Mouse (Mus musculus): ENCODE measurements around the gene Adk.

GRCm38 (mm10) chr14:21047840-21048239 is 4.5 kb upstream of the Adk start:
- TF ChIP-seq POLR2A (IDR thresholded peaks at IDR 0.05; ENCODE audit: control insufficient read depth, extremely low read depth, insufficient read depth, low read length, poor library complexity): no peak
- TF ChIP-seq CTCF (IDR thresholded peaks at IDR 0.05; ENCODE audit: borderline replicate concordance, control insufficient read depth, extremely low read depth, insufficient read depth, low read length, poor library complexity): no peak

All from thymus, adult 2 months (tissue).